Mouse (Mus musculus) ES-E14 (cell line): ENCODE data around the gene Grin2a. TPM values are rescaled to one million over a fixed set of nuclear protein-coding genes. Genes with fewer than 3 reads are reported as not detected.

Source experiments
- DNase-seq: peaks from one replicate; pipeline ENCODE4 v3.0.0-alpha.2; 2013; ENCODE audit warnings: low read depth, low spot score
- H3K27ac ChIP-seq: 2 replicates; pipeline ENCODE4 v1.5.1; 2012; ENCODE audit warnings: low read depth, mild to moderate bottlenecking, low read length, moderate library complexity, mixed read lengths; ENCODE audit not compliant: poor library complexity, insufficient read depth, severe bottlenecking
- H3K36me3 ChIP-seq: 2 replicates; pipeline ENCODE4 v1.6.1; 2012; ENCODE audit warnings: mild to moderate bottlenecking, low read length, moderate library complexity, mixed read lengths; ENCODE audit not compliant: control insufficient read depth, poor library complexity, insufficient read depth, severe bottlenecking
- H3K4me1 ChIP-seq, 2 experiments: fragments of 150-350 bp in 1 of 2; sonication (generic) in 1 of 2; 2 replicates each; pipeline ENCODE4 v1.6.1; 2012; ENCODE audit warnings: low read length in 2 of 2, mild to moderate bottlenecking in 1 of 2, mixed read lengths in 1 of 2; ENCODE audit not compliant: control insufficient read depth in 2 of 2, insufficient read depth in 2 of 2, poor library complexity in 1 of 2
- H3K4me3 ChIP-seq, 2 experiments: fragments of 150-350 bp in 1 of 2; sonication (generic) in 1 of 2; 2 replicates each; pipeline ENCODE4 v1.5.1; 2012; ENCODE audit warnings: low read length in 2 of 2, low read depth in 1 of 2, mild to moderate bottlenecking in 1 of 2, mixed read lengths in 1 of 2; ENCODE audit not compliant: insufficient read depth in 1 of 2, poor library complexity in 1 of 2, severe bottlenecking in 1 of 2
- H3K9ac ChIP-seq: 2 replicates; pipeline ENCODE4 v1.6.1; 2012; ENCODE audit warnings: low read depth, mild to moderate bottlenecking, low read length, mixed read lengths; ENCODE audit not compliant: poor library complexity, insufficient read depth, severe bottlenecking
- H3K9me3 ChIP-seq: fragments of 150-350 bp; sonication (generic); 2 replicates; pipeline ENCODE4 v1.6.1; 2012; ENCODE audit warnings: low read depth, mild to moderate bottlenecking, low read length; ENCODE audit not compliant: control insufficient read depth, insufficient read depth
- CHD2 ChIP-seq: IDR thresholded peaks from 2 replicates; pipeline ENCODE4 v1.6.1; 2014; ENCODE audit warnings: mild to moderate bottlenecking, low read depth, low read length, inconsistent platforms
- HCFC1 ChIP-seq: IDR thresholded peaks from 2 replicates; pipeline ENCODE4 v1.6.1; 2012; ENCODE audit warnings: low read length, inconsistent platforms, borderline replicate concordance; ENCODE audit not compliant: insufficient read depth
- MAFK ChIP-seq: IDR thresholded peaks from 2 replicates; pipeline ENCODE4 v1.6.1; 2014; ENCODE audit warnings: mild to moderate bottlenecking, low read depth, low read length, inconsistent platforms; ENCODE audit not compliant: insufficient read depth
- ZC3H11A ChIP-seq: IDR thresholded peaks from 2 replicates; pipeline ENCODE4 v1.6.1; 2012; ENCODE audit warnings: low read depth, mild to moderate bottlenecking, inconsistent platforms, low read length, borderline replicate concordance
- ZNF384 ChIP-seq: IDR thresholded peaks from 2 replicates; pipeline ENCODE4 v1.6.1; 2012; ENCODE audit warnings: low read depth, low read length, inconsistent platforms
- in situ Hi-C, 2 experiments: fragments of 600-800 bp; cut with MboI; formaldehyde crosslinking; loops; one replicate each; pipeline ENCODE4 v1.15.1; 2025; ENCODE audit warnings: low sequenced_read_pairs in 2 of 2, inconsistent platforms in 1 of 2; ENCODE audit not compliant: unreplicated experiment in 2 of 2
- total RNA-seq: library from RNA; depleted of rRNA; stranded (reverse); fragments of 300-350 nt; gene quantifications from 2 replicates; pipeline ENCODE4 v1.2.3, GENCODE M21; 2012

The Grin2a gene
- total RNA-seq, 1 experiment = 0.62 TPM

- peak; percentile 22 for DNase-seq
- H3K4me1 ChIP-seq = peaks cover 2 to 7% of the 10 kb centered on the region in 2 experiments; a peak in 2 of 4 replicates
- in situ Hi-C loops = no loop called here
These were observed 31.4 kb upstream of the Grin2a start for GRCm38 (mm10) chr16:10026741-10027140.

GRCm38 (mm10) chr16:10009743-10010142, 14.4 kb upstream of the Grin2a start:
- Histone ChIP-seq H3K4me3 (no peak overlapping the region), H3K36me3 (no peaks in the 10 kb centered on the region), H3K4me1 (no peaks in the 10 kb centered on the region), H3K9ac (no peak overlapping the region), H3K27ac (no peak overlapping the region), H3K9me3 (no peaks in the 10 kb centered on the region)
- DNase-seq = no peak
- TF ChIP-seq MAFK = no peak
- no peak for TF ChIP-seq ZC3H11A
- no peak for TF ChIP-seq ZNF384
- no peak for TF ChIP-seq CHD2
- in situ Hi-C loops = no loop called here

More at GRCm38 (mm10) chr16:10026741-10027140, 31.4 kb upstream of the Grin2a start:
- no peaks in the 10 kb centered on the region for H3K9me3 ChIP-seq
- H3K9ac ChIP-seq = no peak overlapping the region
- H3K27ac ChIP-seq = no peak overlapping the region
- H3K36me3 ChIP-seq = no peaks in the 10 kb centered on the region
- H3K4me3 ChIP-seq = no peak overlapping the region
- no peak for TF ChIP-seq ZC3H11A
- no peak for TF ChIP-seq HCFC1
- no peak for TF ChIP-seq CHD2
- TF ChIP-seq ZNF384 = no peak
- TF ChIP-seq MAFK = no peak

- DNase-seq = no peak
- Histone ChIP-seq H3K9ac (no peak overlapping the region), H3K4me3 (no peak overlapping the region), H3K36me3 (no peaks in the 10 kb centered on the region), H3K4me1 (peaks cover 0 to 16% of the 10 kb centered on the region in 2 experiments; a peak in 2 of 4 replicates), H3K9me3 (no peaks in the 10 kb centered on the region), H3K27ac (no peak overlapping the region)
- no peak for TF ChIP-seq CHD2
- no peak for TF ChIP-seq ZNF384
- TF ChIP-seq ZC3H11A = no peak
- no peak for TF ChIP-seq HCFC1
- no peak for TF ChIP-seq MAFK
- in situ Hi-C loops = no loop called here
These were observed 10.2 kb upstream of the Grin2a start for GRCm38 (mm10) chr16:10005606-10006005.

- DNase-seq = no peak
- H3K9ac ChIP-seq = no peak overlapping the region
- no peaks in the 10 kb centered on the region for H3K36me3 ChIP-seq
- TF ChIP-seq ZNF384 = no peak
- TF ChIP-seq MAFK = no peak
- TF ChIP-seq CHD2 = no peak
- no peak for TF ChIP-seq HCFC1
- TF ChIP-seq ZC3H11A = no peak
- no peak overlapping the region for H3K27ac ChIP-seq
- no peak overlapping the region for H3K4me3 ChIP-seq
- in situ Hi-C loops = no loop called here
- H3K9me3 ChIP-seq = no peaks in the 10 kb centered on the region
- H3K4me1 ChIP-seq = peaks cover 0 to 16% of the 10 kb centered on the region in 2 experiments; a peak in 2 of 4 replicates
These were observed 8.7 kb upstream of the Grin2a start for GRCm38 (mm10) chr16:10004096-10004495.

GRCm38 (mm10) chr16:10003001-10003400, 7.6 kb upstream of the Grin2a start:
- Histone ChIP-seq H3K27ac (no peak overlapping the region), H3K9ac (no peak overlapping the region), H3K36me3 (no peaks in the 10 kb centered on the region), H3K4me1 (peaks cover 0 to 16% of the 10 kb centered on the region in 2 experiments; a peak in 2 of 4 replicates), H3K9me3 (no peaks in the 10 kb centered on the region), H3K4me3 (no peak overlapping the region)
- DNase-seq = no peak
- in situ Hi-C loops = no loop called here
- TF ChIP-seq CHD2 = no peak
